Mouse (Mus musculus): ENCODE results near the gene Zfp385b. TPM values are rescaled to one million over a fixed set of nuclear protein-coding genes. Genes with fewer than 3 reads are reported as not detected.
"Not testable (repeated sequence)": the region's sequence is repeated elsewhere in the genome, so short reads cannot be mapped to it uniquely, and the experiment has no call there.

The Zfp385b gene
- polyA plus RNA-seq, 1 experiment, result 39.1 TPM

- TF ChIP-seq CTCF (IDR thresholded peaks at IDR 0.05; ENCODE audit: extremely low read depth, insufficient read depth, low read length), result no peak
- TF ChIP-seq POLR2A (IDR thresholded peaks at IDR 0.05; ENCODE audit: extremely low read depth, insufficient read depth, low read length), result no peak
- Histone ChIP-seq H3K4me3 (ENCODE audit: insufficient read depth, low read length) (no peak overlapping the region), H3K27ac (ENCODE audit: insufficient read depth, low read length) (no peak overlapping the region), H3K4me1 (ENCODE audit: control insufficient read depth, insufficient read depth, low read length) (no peaks in the 10 kb centered on the region; the same call in 1 of the 2 replicates)
These were observed 365.0 kb downstream of the Zfp385b start for GRCm38 (mm10) chr2:77454341-77454937.

GRCm38 (mm10) chr2:77453786-77454185, 365.7 kb downstream of the Zfp385b start:
- no peak overlapping the region for H3K27ac ChIP-seq (ENCODE audit: insufficient read depth, low read length)
- no peaks in the 10 kb centered on the region; the same call in 1 of the 2 replicates for H3K4me1 ChIP-seq (ENCODE audit: control insufficient read depth, insufficient read depth, low read length)
- TF ChIP-seq CTCF (IDR thresholded peaks at IDR 0.05; ENCODE audit: extremely low read depth, insufficient read depth, low read length), result no peak
- TF ChIP-seq POLR2A (IDR thresholded peaks at IDR 0.05; ENCODE audit: extremely low read depth, insufficient read depth, low read length), result no peak
- no peak overlapping the region for H3K4me3 ChIP-seq (ENCODE audit: insufficient read depth, low read length)

GRCm38 (mm10) chr2:77450017-77450416, 369.4 kb downstream of the Zfp385b start:
- H3K27ac ChIP-seq (ENCODE audit: insufficient read depth, low read length); H3K4me1 ChIP-seq (ENCODE audit: control insufficient read depth, insufficient read depth, low read length); H3K4me3 ChIP-seq (ENCODE audit: insufficient read depth, low read length): not testable (repeated sequence)

GRCm38 (mm10) chr2:77448951-77449480, 370.4 kb downstream of the Zfp385b start:
- no peak for TF ChIP-seq CTCF (IDR thresholded peaks at IDR 0.05; ENCODE audit: extremely low read depth, insufficient read depth, low read length)
- no peak for TF ChIP-seq POLR2A (IDR thresholded peaks at IDR 0.05; ENCODE audit: extremely low read depth, insufficient read depth, low read length)

GRCm38 (mm10) chr2:77444282-77444681, 375.2 kb downstream of the Zfp385b start:
- TF ChIP-seq POLR2A (IDR thresholded peaks at IDR 0.05; ENCODE audit: extremely low read depth, insufficient read depth, low read length) (no peak), CTCF (IDR thresholded peaks at IDR 0.05; ENCODE audit: extremely low read depth, insufficient read depth, low read length) (no peak)
- Histone ChIP-seq H3K4me3 (ENCODE audit: insufficient read depth, low read length) (no peak overlapping the region), H3K4me1 (ENCODE audit: control insufficient read depth, insufficient read depth, low read length) (no peaks in the 10 kb centered on the region), H3K27ac (ENCODE audit: insufficient read depth, low read length) (no peak overlapping the region)

More at GRCm38 (mm10) chr2:77448951-77449480, 370.4 kb downstream of the Zfp385b start:
- Histone ChIP-seq H3K4me1 (ENCODE audit: control insufficient read depth, insufficient read depth, low read length) (no peaks in the 10 kb centered on the region), H3K27ac (ENCODE audit: insufficient read depth, low read length) (no peak overlapping the region), H3K4me3 (ENCODE audit: insufficient read depth, low read length) (no peak overlapping the region)

GRCm38 (mm10) chr2:77440591-77440990, 378.8 kb downstream of the Zfp385b start:
- H3K27ac ChIP-seq (ENCODE audit: insufficient read depth, low read length), result no peak overlapping the region
- H3K4me3 ChIP-seq (ENCODE audit: insufficient read depth, low read length), result no peak overlapping the region
- no peaks in the 10 kb centered on the region for H3K4me1 ChIP-seq (ENCODE audit: control insufficient read depth, insufficient read depth, low read length)
- TF ChIP-seq POLR2A (IDR thresholded peaks at IDR 0.05; ENCODE audit: extremely low read depth, insufficient read depth, low read length) (no peak), CTCF (IDR thresholded peaks at IDR 0.05; ENCODE audit: extremely low read depth, insufficient read depth, low read length) (no peak)

GRCm38 (mm10) chr2:77436241-77436759, 383.1 kb downstream of the Zfp385b start:
- TF ChIP-seq CTCF (IDR thresholded peaks at IDR 0.05; ENCODE audit: extremely low read depth, insufficient read depth, low read length) (no peak), POLR2A (IDR thresholded peaks at IDR 0.05; ENCODE audit: extremely low read depth, insufficient read depth, low read length) (no peak)
- H3K4me1 ChIP-seq (ENCODE audit: control insufficient read depth, insufficient read depth, low read length), result no peaks in the 10 kb centered on the region
- no peak overlapping the region for H3K4me3 ChIP-seq (ENCODE audit: insufficient read depth, low read length)
- no peak overlapping the region for H3K27ac ChIP-seq (ENCODE audit: insufficient read depth, low read length)

- Histone ChIP-seq H3K4me1 (ENCODE audit: control insufficient read depth, insufficient read depth, low read length) (no peaks in the 10 kb centered on the region), H3K27ac (ENCODE audit: insufficient read depth, low read length) (no peak overlapping the region), H3K4me3 (ENCODE audit: insufficient read depth, low read length) (no peak overlapping the region)
- TF ChIP-seq CTCF (IDR thresholded peaks at IDR 0.05; ENCODE audit: extremely low read depth, insufficient read depth, low read length), result no peak
- TF ChIP-seq POLR2A (IDR thresholded peaks at IDR 0.05; ENCODE audit: extremely low read depth, insufficient read depth, low read length), result no peak
These were observed 400.0 kb downstream of the Zfp385b start for GRCm38 (mm10) chr2:77419476-77419875.

GRCm38 (mm10) chr2:77418078-77418477, 401.4 kb downstream of the Zfp385b start:
- Histone ChIP-seq H3K27ac (ENCODE audit: insufficient read depth, low read length) (no peak overlapping the region), H3K4me1 (ENCODE audit: control insufficient read depth, insufficient read depth, low read length) (no peaks in the 10 kb centered on the region), H3K4me3 (ENCODE audit: insufficient read depth, low read length) (no peak overlapping the region)
- TF ChIP-seq CTCF (IDR thresholded peaks at IDR 0.05; ENCODE audit: extremely low read depth, insufficient read depth, low read length), result no peak
- no peak for TF ChIP-seq POLR2A (IDR thresholded peaks at IDR 0.05; ENCODE audit: extremely low read depth, insufficient read depth, low read length)

- H3K4me1 ChIP-seq (ENCODE audit: control insufficient read depth, insufficient read depth, low read length), result no peaks in the 10 kb centered on the region
- TF ChIP-seq POLR2A (IDR thresholded peaks at IDR 0.05; ENCODE audit: extremely low read depth, insufficient read depth, low read length), result no peak
- no peak for TF ChIP-seq CTCF (IDR thresholded peaks at IDR 0.05; ENCODE audit: extremely low read depth, insufficient read depth, low read length)
- no peak overlapping the region for H3K27ac ChIP-seq (ENCODE audit: insufficient read depth, low read length)
- H3K4me3 ChIP-seq (ENCODE audit: insufficient read depth, low read length), result no peak overlapping the region
These were observed 407.3 kb downstream of the Zfp385b start for GRCm38 (mm10) chr2:77412171-77412570.

Data from cortical plate, adult 2 months (tissue).